Mouse (Mus musculus): ENCODE results near the gene Mapt.

DNA sequence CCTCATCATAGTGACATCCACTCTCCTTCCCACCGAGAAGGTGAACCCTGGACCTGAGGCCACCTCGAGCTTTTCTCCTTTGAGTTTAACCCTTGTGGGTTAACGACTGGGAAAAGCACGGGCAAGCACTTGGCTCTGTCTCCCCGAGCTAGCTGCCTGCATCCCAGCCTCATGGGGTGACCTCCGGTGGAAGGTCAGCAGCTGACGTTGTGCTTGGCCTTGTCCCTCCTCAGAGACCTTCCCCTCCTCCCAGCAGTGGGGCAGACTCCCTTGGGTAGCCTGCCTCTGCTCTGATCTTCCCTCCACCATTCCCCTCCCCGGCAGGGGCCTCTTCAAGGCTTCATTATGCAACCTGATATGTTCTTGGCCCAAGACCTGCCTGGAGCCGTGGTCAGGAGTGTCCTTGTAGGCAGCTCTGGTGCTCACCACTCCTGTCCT is 38.2 kb downstream of the Mapt start:
- TF ChIP-seq CTCF (IDR thresholded peaks at IDR 0.05) (no peak), POLR2A (IDR thresholded peaks at IDR 0.05; ENCODE audit: insufficient read depth, low read depth, low read length) (no peak), EP300 (IDR thresholded peaks at IDR 0.05; ENCODE audit: insufficient read depth, low read depth, low read length) (peak; percentile 76; the same call in 1 of the 2 replicates)
